22 mouse cellular contexts compared by ENCODE assay signal in genomic region chr14:25848237-25848636, GRCm38 (mm10). TPM values are rescaled to one million over a fixed set of nuclear protein-coding genes. Genes with fewer than 3 reads are reported as not detected.
DNase-seq lines count a peak whose midpoint lies in the region; TF ChIP-seq lines count a peak whose summit lies in the region.
"Had no signal": no experiment of that assay in that cellular context is flagged by ENCODE, and none has a peak within 500 bp of the region (broad histone marks: within the 10 kb centered on the region; RNA-seq: fewer than 3 reads in every experiment).

No protein-coding gene starts in this region.

- TF ChIP-seq CTCF in E14TG2a.4 (conservative IDR thresholded peaks at IDR 0.05; ENCODE audit: low read length): no peak
- no peak for TF ChIP-seq CTCF in kidney, adult 2 months (conservative IDR thresholded peaks at IDR 0.05; ENCODE audit: insufficient read depth, insufficient read length, low read depth, low read length)

- H3K36me3 ChIP-seq in E14TG2a.4 (ENCODE audit: insufficient read depth, low read length): peaks cover 48% of the 10 kb centered on the region
- no peaks in the 10 kb centered on the region for H3K36me3 ChIP-seq in kidney, adult 2 months (ENCODE audit: control insufficient read depth, insufficient read depth, low read length)
- H3K36me3 ChIP-seq: embryonic facial prominence, embryonic 13.5 days; intestine, embryonic 15.5 days; lung, embryonic 15.5 days; midbrain, embryonic 12.5 days had no signal

- TF ChIP-seq POLR2A in kidney, adult 2 months (IDR thresholded peaks at IDR 0.05; ENCODE audit: low read depth, low read length): no peak

- WGBS in kidney, adult 2 months: 34% methylated on average over 6 of the region's 6 CpGs

- H3K9me3 ChIP-seq in E14TG2a.4 (ENCODE audit: low read length): no peaks in the 10 kb centered on the region
- H3K9me3 ChIP-seq: embryonic facial prominence, embryonic 13.5 days; intestine, embryonic 15.5 days; lung, embryonic 15.5 days; midbrain, embryonic 12.5 days had no signal

- no peaks in the 10 kb centered on the region for H3K27me3 ChIP-seq in E14TG2a.4 (ENCODE audit: insufficient read depth, low read length)
- no peaks in the 10 kb centered on the region for H3K27me3 ChIP-seq in kidney, adult 2 months (replicated peaks; ENCODE audit: control insufficient read depth, insufficient read depth, low read length)
- H3K27me3 ChIP-seq: intestine, embryonic 15.5 days; lung, embryonic 15.5 days had no signal

- peak; percentile 49 for DNase-seq in 416B (ENCODE audit: low read depth)
- DNase-seq in kidney, adult 2 months: peak; percentile 83
- DNase-seq in kidney, postnatal 14 days: peak; percentile 77
- DNase-seq in left cerebral cortex, adult 11 months (ENCODE audit: low spot score): no peak
- DNase-seq in liver: no peak
- no peak for DNase-seq in heart, adult 18-20 months
- DNase-seq: adrenal gland, adult 2 months; cerebellum, adult 18-20 months; heart, postnatal 10 days; retina, postnatal 1 day; thymus, postnatal 4 days had no signal

- H3K4me3 ChIP-seq in E14TG2a.4 (replicated peaks; ENCODE audit: low read length): peak overlapping the region; percentile 62
- no peak overlapping the region for H3K4me3 ChIP-seq in kidney, adult 2 months (ENCODE audit: insufficient read depth, low read depth, low read length)
- H3K4me3 ChIP-seq: embryonic facial prominence, embryonic 13.5 days; intestine, embryonic 15.5 days; lung, embryonic 15.5 days; midbrain, embryonic 12.5 days had no signal

- peak overlapping the region; percentile 93 for H3K27ac ChIP-seq in kidney, adult 2 months (ENCODE audit: insufficient read depth, low read depth, low read length)
- H3K27ac ChIP-seq: embryonic facial prominence, embryonic 13.5 days; hindbrain, embryonic 14.5 days; intestine, embryonic 15.5 days; lung, embryonic 15.5 days; midbrain, embryonic 12.5 days had no signal

- peaks cover 96% of the 10 kb centered on the region for H3K4me1 ChIP-seq in E14TG2a.4 (replicated peaks; ENCODE audit: low read depth, low read length)
- peaks cover 50% of the 10 kb centered on the region for H3K4me1 ChIP-seq in kidney, adult 2 months (ENCODE audit: control insufficient read depth, insufficient read depth, low read length)
- H3K4me1 ChIP-seq: lung, embryonic 15.5 days had no signal

RNA-seq across cellular contexts. Expression of gene Anxa11, which starts 6.3 kb away (rescaled TPM):
- polyA plus RNA-seq in kidney, adult 2 months (2012; rRNA removed): 105 and 116 TPM in 2 replicates
- total RNA-seq in heart, adult 18-20 months (2021): 10 to 100 TPM; 76.1 to 82.5 TPM

RNA-seq across cellular contexts. Expression of gene Plac9a, which starts 54.7 kb away (rescaled TPM):
- 3.2 and 4.6 TPM in 2 replicates for polyA plus RNA-seq in kidney, adult 2 months (2012; rRNA removed)
- 1 to 10 TPM; 2.1 to 2.9 TPM for total RNA-seq in heart, adult 18-20 months (2021)
- total RNA-seq: common myeloid progenitor, adult 5-6 weeks; left cerebral cortex, postnatal 14 days; liver, adult 2 months had no signal
- polyA plus RNA-seq: embryonic facial prominence, embryonic 13.5 days; hindbrain, embryonic 14.5 days; intestine, embryonic 15.5 days; liver, adult 2 months; midbrain, embryonic 12.5 days; neural tube, embryonic 14.5 days; small intestine, adult 2 months had no signal

Comparison
In these comparisons a context has a peak if more than half of its experiments do, and no peak if none do; other contexts are left out.
1. DNase-seq: peak in 416B (single experiment), kidney, adult 2 months (single experiment) and kidney, postnatal 14 days (single experiment); none in left cerebral cortex, adult 11 months (single experiment), liver (single experiment) and heart, adult 18-20 months (0 of 2).